Mouse (Mus musculus): ENCODE measurements at regions not wholly inside any gene's neighbourhood (a gene's known extent, or its start where the extent isn't known, plus 50 kb on each side); places are given as distances from the start of the nearest gene placed in this dataset.

- Histone ChIP-seq H3K4me1 (replicated peaks; ENCODE audit: control insufficient read depth, insufficient read depth, low read length) (no peaks in the 10 kb centered on the region), H3K9me3 (ENCODE audit: control insufficient read depth, low read length) (no peaks in the 10 kb centered on the region), H3K27ac (ENCODE audit: low read depth, low read length) (no peak overlapping the region), H3K4me2 (replicated peaks; ENCODE audit: low read depth, low read length) (no peak overlapping the region), H3K9ac (ENCODE audit: low read depth, low read length) (no peak overlapping the region), H3K36me3 (ENCODE audit: control insufficient read depth, insufficient read depth, low read length) (no peaks in the 10 kb centered on the region), H3K4me3 (ENCODE audit: low read depth, low read length) (no peak overlapping the region), H3K27me3 (ENCODE audit: control insufficient read depth, insufficient read depth, low read length) (no peaks in the 10 kb centered on the region)
- ATAC-seq (ENCODE audit: low FRiP score), result no peak
- 83% methylated on average over 2 of the region's 2 CpGs for WGBS
- DNase-seq (ENCODE audit: low spot score), result no peak
These were observed 418.5 kb downstream of the Adra2a start for GRCm38 (mm10) chr19:54462480-54462879.

- Histone ChIP-seq H3K4me3 (ENCODE audit: low read depth, low read length) (no peak overlapping the region), H3K4me1 (replicated peaks; ENCODE audit: control insufficient read depth, insufficient read depth, low read length) (no peaks in the 10 kb centered on the region), H3K9ac (ENCODE audit: low read depth, low read length) (no peak overlapping the region), H3K27me3 (ENCODE audit: control insufficient read depth, insufficient read depth, low read length) (no peaks in the 10 kb centered on the region), H3K4me2 (replicated peaks; ENCODE audit: low read depth, low read length) (no peak overlapping the region), H3K36me3 (ENCODE audit: control insufficient read depth, insufficient read depth, low read length) (no peaks in the 10 kb centered on the region), H3K9me3 (ENCODE audit: control insufficient read depth, low read length) (no peaks in the 10 kb centered on the region), H3K27ac (ENCODE audit: low read depth, low read length) (no peak overlapping the region)
- ATAC-seq (ENCODE audit: low FRiP score) (no peak), DNase-seq (ENCODE audit: low spot score) (no peak)
- WGBS, result 89% methylated on average over 5 of the region's 5 CpGs
These were observed 426.1 kb downstream of the Adra2a start for GRCm38 (mm10) chr19:54470034-54470433.

- Histone ChIP-seq H3K4me2 (replicated peaks; ENCODE audit: low read depth, low read length) (no peak overlapping the region), H3K9me3 (ENCODE audit: control insufficient read depth, low read length) (no peaks in the 10 kb centered on the region), H3K27ac (ENCODE audit: low read depth, low read length) (no peak overlapping the region), H3K9ac (ENCODE audit: low read depth, low read length) (no peak overlapping the region), H3K4me1 (replicated peaks; ENCODE audit: control insufficient read depth, insufficient read depth, low read length) (no peaks in the 10 kb centered on the region), H3K27me3 (ENCODE audit: control insufficient read depth, insufficient read depth, low read length) (no peaks in the 10 kb centered on the region), H3K36me3 (ENCODE audit: control insufficient read depth, insufficient read depth, low read length) (no peaks in the 10 kb centered on the region), H3K4me3 (ENCODE audit: low read depth, low read length) (no peak overlapping the region)
- 77% methylated on average over 3 of the region's 3 CpGs for WGBS
- no peak for ATAC-seq (ENCODE audit: low FRiP score)
- no peak for DNase-seq (ENCODE audit: low spot score)
These were observed 454.1 kb downstream of the Adra2a start for GRCm38 (mm10) chr19:54498066-54498465.

DNA sequence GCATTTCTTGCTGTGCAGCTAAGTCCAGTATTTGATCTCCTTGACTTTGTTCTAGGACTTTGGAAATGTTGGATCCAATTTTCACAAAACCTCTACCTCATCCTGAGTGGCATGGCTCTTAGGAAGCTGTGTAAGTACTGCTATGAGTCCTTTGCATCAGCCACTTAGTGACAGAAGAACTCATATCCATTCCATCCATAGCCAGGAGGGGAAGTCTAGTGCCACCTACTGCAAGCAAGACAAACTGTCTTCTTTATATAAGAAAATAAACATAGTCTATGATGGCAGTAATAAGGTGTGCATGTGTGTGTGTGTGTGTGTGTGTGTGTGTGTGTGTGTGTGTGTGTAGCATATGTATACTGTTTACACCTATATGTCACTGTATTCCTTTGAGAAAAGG lies 489.9 kb downstream of the Adra2a start:
- Histone ChIP-seq H3K36me3 (ENCODE audit: control insufficient read depth, insufficient read depth, low read length) (no peaks in the 10 kb centered on the region), H3K4me3 (ENCODE audit: low read depth, low read length) (no peak overlapping the region), H3K4me2 (replicated peaks; ENCODE audit: low read depth, low read length) (no peak overlapping the region), H3K27ac (ENCODE audit: low read depth, low read length) (no peak overlapping the region), H3K27me3 (ENCODE audit: control insufficient read depth, insufficient read depth, low read length) (no peaks in the 10 kb centered on the region), H3K4me1 (replicated peaks; ENCODE audit: control insufficient read depth, insufficient read depth, low read length) (no peaks in the 10 kb centered on the region), H3K9me3 (ENCODE audit: control insufficient read depth, low read length) (no peaks in the 10 kb centered on the region), H3K9ac (ENCODE audit: low read depth, low read length) (no peak overlapping the region)
- DNase-seq (ENCODE audit: low spot score) (no peak), ATAC-seq (ENCODE audit: low FRiP score) (no peak)

DNA sequence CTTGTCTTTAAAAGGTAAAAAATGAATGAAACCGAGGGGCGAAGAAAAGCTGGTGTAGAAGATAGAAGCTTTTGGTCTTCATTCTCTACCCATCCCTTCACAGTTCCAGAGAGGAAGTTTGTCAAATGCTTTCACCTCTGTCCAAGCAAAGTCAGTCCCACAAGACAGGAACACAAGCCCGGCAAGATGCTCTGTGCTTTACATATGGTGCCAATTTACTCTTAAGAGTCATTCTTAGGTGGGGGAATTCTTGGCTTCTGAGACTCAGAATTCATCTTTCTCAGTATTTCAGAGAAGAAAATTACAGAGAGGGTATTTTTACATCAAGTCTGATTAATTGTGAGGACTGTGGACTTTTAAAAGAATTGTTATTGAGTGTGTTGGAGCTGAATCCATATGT lies 511.4 kb downstream of the Adra2a start:
- 76% methylated on average over 3 of the region's 3 CpGs for WGBS
- no peak for ATAC-seq (ENCODE audit: low FRiP score)
- no peaks in the 10 kb centered on the region for H3K9me3 ChIP-seq (ENCODE audit: control insufficient read depth, low read length)
- no peak for DNase-seq (ENCODE audit: low spot score)
- H3K4me1 ChIP-seq (replicated peaks; ENCODE audit: control insufficient read depth, insufficient read depth, low read length), result no peaks in the 10 kb centered on the region
- no peaks in the 10 kb centered on the region for H3K27me3 ChIP-seq (ENCODE audit: control insufficient read depth, insufficient read depth, low read length)
- no peak overlapping the region for H3K4me3 ChIP-seq (ENCODE audit: low read depth, low read length)
- H3K4me2 ChIP-seq (replicated peaks; ENCODE audit: low read depth, low read length), result no peak overlapping the region
- H3K27ac ChIP-seq (ENCODE audit: low read depth, low read length), result no peak overlapping the region
- H3K36me3 ChIP-seq (ENCODE audit: control insufficient read depth, insufficient read depth, low read length), result no peaks in the 10 kb centered on the region
- H3K9ac ChIP-seq (ENCODE audit: low read depth, low read length), result no peak overlapping the region

- no peak overlapping the region for H3K4me3 ChIP-seq (ENCODE audit: low read depth, low read length)
- no peaks in the 10 kb centered on the region for H3K27me3 ChIP-seq (ENCODE audit: control insufficient read depth, insufficient read depth, low read length)
- H3K4me2 ChIP-seq (replicated peaks; ENCODE audit: low read depth, low read length), result no peak overlapping the region
- H3K9ac ChIP-seq (ENCODE audit: low read depth, low read length), result no peak overlapping the region
- H3K4me1 ChIP-seq (replicated peaks; ENCODE audit: control insufficient read depth, insufficient read depth, low read length), result no peaks in the 10 kb centered on the region
- ATAC-seq (ENCODE audit: low FRiP score) (no peak), DNase-seq (ENCODE audit: low spot score) (no peak)
- no peaks in the 10 kb centered on the region for H3K36me3 ChIP-seq (ENCODE audit: control insufficient read depth, insufficient read depth, low read length)
- 53% methylated on average over 3 of the region's 3 CpGs for WGBS
- no peak overlapping the region for H3K27ac ChIP-seq (ENCODE audit: low read depth, low read length)
- no peaks in the 10 kb centered on the region for H3K9me3 ChIP-seq (ENCODE audit: control insufficient read depth, low read length)
These were observed 514.0 kb downstream of the Adra2a start for GRCm38 (mm10) chr19:54557984-54558383.

DNA sequence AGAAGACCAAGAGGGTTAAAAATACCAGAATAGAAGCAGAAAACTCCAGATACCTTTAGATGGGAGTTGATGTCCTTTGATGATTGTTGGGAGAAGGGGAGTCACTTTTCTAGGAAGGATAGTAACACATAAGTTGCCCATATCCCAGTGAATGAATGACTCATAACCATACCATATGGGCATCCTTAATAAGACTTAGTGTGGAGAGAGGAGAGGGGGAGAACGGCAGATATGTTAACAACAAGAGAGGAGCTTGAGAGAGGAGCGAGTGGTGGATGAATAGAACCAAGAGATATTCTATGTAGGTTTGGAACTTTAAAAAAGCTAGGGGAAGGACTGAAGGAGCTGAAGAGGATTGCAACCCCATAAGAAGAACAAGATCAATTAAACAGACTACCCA lies 539.6 kb downstream of the Adra2a start:
- no peak for DNase-seq (ENCODE audit: low spot score)
- H3K36me3 ChIP-seq (ENCODE audit: control insufficient read depth, insufficient read depth, low read length), result no peaks in the 10 kb centered on the region
- no peak for ATAC-seq (ENCODE audit: low FRiP score)
- H3K9me3 ChIP-seq (ENCODE audit: control insufficient read depth, low read length), result no peaks in the 10 kb centered on the region
- no peaks in the 10 kb centered on the region for H3K4me1 ChIP-seq (replicated peaks; ENCODE audit: control insufficient read depth, insufficient read depth, low read length)
- H3K9ac ChIP-seq (ENCODE audit: low read depth, low read length), result no peak overlapping the region
- no peak overlapping the region for H3K4me2 ChIP-seq (replicated peaks; ENCODE audit: low read depth, low read length)
- no peak overlapping the region for H3K27ac ChIP-seq (ENCODE audit: low read depth, low read length)
- 90% methylated on average over 2 of the region's 2 CpGs for WGBS
- no peak overlapping the region for H3K4me3 ChIP-seq (ENCODE audit: low read depth, low read length)
- H3K27me3 ChIP-seq (ENCODE audit: control insufficient read depth, insufficient read depth, low read length), result no peaks in the 10 kb centered on the region

GRCm38 (mm10) chr19:54584687-54585237 lies 540.8 kb downstream of the Adra2a start:
- no peaks in the 10 kb centered on the region for H3K27me3 ChIP-seq (ENCODE audit: control insufficient read depth, insufficient read depth, low read length)
- no peak overlapping the region for H3K27ac ChIP-seq (ENCODE audit: low read depth, low read length)
- DNase-seq (ENCODE audit: low spot score) (no peak), ATAC-seq (ENCODE audit: low FRiP score) (no peak)
- H3K4me3 ChIP-seq (ENCODE audit: low read depth, low read length), result no peak overlapping the region
- no peaks in the 10 kb centered on the region for H3K9me3 ChIP-seq (ENCODE audit: control insufficient read depth, low read length)
- no peaks in the 10 kb centered on the region for H3K36me3 ChIP-seq (ENCODE audit: control insufficient read depth, insufficient read depth, low read length)
- no peaks in the 10 kb centered on the region for H3K4me1 ChIP-seq (replicated peaks; ENCODE audit: control insufficient read depth, insufficient read depth, low read length)
- no peak overlapping the region for H3K9ac ChIP-seq (ENCODE audit: low read depth, low read length)
- H3K4me2 ChIP-seq (replicated peaks; ENCODE audit: low read depth, low read length), result no peak overlapping the region
- 64% methylated on average over 3 of the region's 3 CpGs for WGBS

- Histone ChIP-seq H3K4me1 (replicated peaks; ENCODE audit: control insufficient read depth, insufficient read depth, low read length) (no peaks in the 10 kb centered on the region), H3K36me3 (ENCODE audit: control insufficient read depth, insufficient read depth, low read length) (no peaks in the 10 kb centered on the region), H3K4me3 (ENCODE audit: low read depth, low read length) (no peak overlapping the region), H3K27ac (ENCODE audit: low read depth, low read length) (no peak overlapping the region), H3K9me3 (ENCODE audit: control insufficient read depth, low read length) (no peaks in the 10 kb centered on the region), H3K9ac (ENCODE audit: low read depth, low read length) (no peak overlapping the region), H3K27me3 (ENCODE audit: control insufficient read depth, insufficient read depth, low read length) (no peaks in the 10 kb centered on the region), H3K4me2 (replicated peaks; ENCODE audit: low read depth, low read length) (no peak overlapping the region)
- DNase-seq (ENCODE audit: low spot score), result no peak
- ATAC-seq (ENCODE audit: low FRiP score), result no peak
- WGBS, result 57% methylated on average over 1 of the region's 1 CpGs
These were observed 541.4 kb downstream of the Adra2a start for GRCm38 (mm10) chr19:54585326-54585725.

Data from hindbrain, embryonic 11.5 days (tissue).